Comparison of ENCODE assay signal across 10 mouse cellular contexts in the genomic region with DNA sequence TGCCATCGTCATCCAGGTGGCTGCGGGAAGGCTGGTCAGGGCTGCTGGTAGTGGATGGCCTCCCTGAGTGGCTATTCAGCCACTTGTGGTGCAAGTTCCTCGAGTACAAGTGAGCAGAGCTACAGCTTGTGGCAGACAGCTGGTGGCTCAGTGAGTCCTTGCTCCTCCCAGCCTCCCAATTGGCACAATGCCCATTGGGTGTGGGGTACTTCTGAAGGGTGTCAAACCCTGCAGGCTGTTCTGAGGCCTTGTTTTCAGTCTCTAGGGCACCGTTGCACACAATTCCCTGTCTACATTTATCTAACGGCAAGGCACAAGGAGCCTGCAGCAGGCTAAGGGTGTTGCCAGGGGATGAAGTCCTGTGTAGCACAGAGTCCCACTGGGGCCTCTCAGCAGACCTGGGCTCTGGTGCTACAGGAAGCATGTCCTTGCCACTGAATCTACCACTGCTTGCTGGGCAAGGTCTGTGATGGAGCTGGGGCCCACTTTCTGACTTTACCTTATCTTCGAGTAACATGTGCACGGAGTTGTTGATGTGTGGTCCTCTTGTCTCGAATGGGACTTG. TPM values are rescaled to one million over a fixed set of nuclear protein-coding genes. Genes with fewer than 3 reads are reported as not detected.
DNase-seq lines count a peak whose midpoint lies in the region; ATAC-seq and TF ChIP-seq lines count a peak whose summit lies in the region.
"Had no signal": no experiment of that assay in that cellular context is flagged by ENCODE, and none has a peak within 500 bp of the region (broad histone marks: within the 10 kb centered on the region; RNA-seq: fewer than 3 reads in every experiment).

No protein-coding gene starts in this region.

- H3K36me3 ChIP-seq in forebrain, embryonic 12.5 days (replicated peaks): peaks cover 98% of the 10 kb centered on the region
- H3K36me3 ChIP-seq in forebrain, embryonic 10.5 days (replicated peaks): peaks cover 99% of the 10 kb centered on the region
- peaks cover 87% of the 10 kb centered on the region for H3K36me3 ChIP-seq in stomach, embryonic 14.5 days (ENCODE audit: control insufficient read depth, insufficient read depth, low read length)

- intact Hi-C loops in gastrocnemius, adult 2 months (cut with DNase I): no loop called here

- WGBS in forebrain, embryonic 12.5 days: 86% methylated on average over 8 of the region's 8 CpGs
- WGBS in forebrain, embryonic 10.5 days: 93% methylated on average over 8 of the region's 8 CpGs
- 79% methylated on average over 8 of the region's 8 CpGs for WGBS in stomach, embryonic 14.5 days

- H3K27me3 ChIP-seq in forebrain, embryonic 12.5 days: no peaks in the 10 kb centered on the region
- no peaks in the 10 kb centered on the region for H3K27me3 ChIP-seq in forebrain, embryonic 10.5 days (ENCODE audit: poor library complexity, severe bottlenecking)
- no peaks in the 10 kb centered on the region for H3K27me3 ChIP-seq in stomach, embryonic 14.5 days (ENCODE audit: control insufficient read depth, insufficient read depth, low read length)

- no peak overlapping the region for H3K4me3 ChIP-seq in forebrain, embryonic 12.5 days (replicated peaks)
- H3K4me3 ChIP-seq in forebrain, embryonic 10.5 days: no peak overlapping the region
- H3K4me3 ChIP-seq in stomach, embryonic 14.5 days (ENCODE audit: low read depth, low read length): no peak overlapping the region
- no peak overlapping the region for H3K4me3 ChIP-seq in gastrocnemius, adult 2 months

- H3K9ac ChIP-seq in forebrain, embryonic 12.5 days: no peak overlapping the region
- no peak overlapping the region for H3K9ac ChIP-seq in stomach, embryonic 14.5 days (replicated peaks; ENCODE audit: low read depth, low read length)

- ATAC-seq in forebrain, embryonic 12.5 days (ENCODE audit: low FRiP score): no peak
- ATAC-seq in stomach, embryonic 14.5 days (ENCODE audit: insufficient number of reproducible peaks, insufficient read depth, low FRiP score, low read depth): peak; percentile 61; the same call in 1 of the 2 replicates

- 0 out of 2 replicates have a peak overlapping the region, but pooled peaks have one; percentile 19 for H3K27ac ChIP-seq in forebrain, embryonic 12.5 days
- H3K27ac ChIP-seq in forebrain, embryonic 10.5 days: no peak overlapping the region
- H3K27ac ChIP-seq in stomach, embryonic 14.5 days (ENCODE audit: low read length): no peak overlapping the region
- no peak overlapping the region for H3K27ac ChIP-seq in gastrocnemius, adult 2 months

- no peaks in the 10 kb centered on the region for H3K9me3 ChIP-seq in forebrain, embryonic 12.5 days
- no peaks in the 10 kb centered on the region for H3K9me3 ChIP-seq in forebrain, embryonic 10.5 days
- no peaks in the 10 kb centered on the region for H3K9me3 ChIP-seq in stomach, embryonic 14.5 days (ENCODE audit: control insufficient read depth, low read depth, low read length)

- DNase-seq in forebrain, embryonic 10.5 days (ENCODE audit: extremely low spot score, low spot score): no peak
- peak; percentile 20 to 36 for DNase-seq in urinary bladder, postnatal 36 days (ENCODE audit: low spot score in 2 of 2)
- no peak for DNase-seq in urinary bladder, adult 2 months (ENCODE audit: low spot score)
- peak; percentile 82 for DNase-seq in liver
- DNase-seq in kidney, adult 18-20 months: no peak
- no peak for DNase-seq in gastrocnemius, adult 2 months

- no peak overlapping the region for H3K4me2 ChIP-seq in forebrain, embryonic 12.5 days
- H3K4me2 ChIP-seq in stomach, embryonic 14.5 days (replicated peaks; ENCODE audit: low read depth, low read length): no peak overlapping the region

- no peak for TF ChIP-seq CTCF in gastrocnemius, adult 2 months (IDR thresholded peaks at IDR 0.05)

- H3K4me1 ChIP-seq in forebrain, embryonic 12.5 days: 0 out of 2 replicates have a peak, but pooled peaks cover 3% of the 10 kb centered on the region
- H3K4me1 ChIP-seq in forebrain, embryonic 10.5 days: 0 out of 2 replicates have a peak, but pooled peaks cover 6% of the 10 kb centered on the region
- no peaks in the 10 kb centered on the region for H3K4me1 ChIP-seq in stomach, embryonic 14.5 days (ENCODE audit: control insufficient read depth, insufficient read depth, low read length)

RNA-seq across cellular contexts. Expression of gene Hormad2, which starts 46.6 kb away (rescaled TPM):
- not detected in 2 replicates for polyA plus RNA-seq in forebrain, embryonic 12.5 days (2016; fragmentation: Nextera tagmentation; extraction: Ambion mirVana)
- 0.33 TPM in 1 of 2 replicates, not detected in the other for polyA plus RNA-seq in forebrain, embryonic 10.5 days (2016; fragmentation: Nextera tagmentation; extraction: Ambion mirVana)
- polyA plus RNA-seq in urinary bladder, adult 2 months (2012; rRNA removed): 0.04 and 0.07 TPM in 2 replicates
- 0.17 and 0.20 TPM in 2 replicates for polyA plus RNA-seq in stomach, embryonic 14.5 days (2014; fragmentation: Nextera tagmentation; extraction: Ambion mirVana)
- not detected for total RNA-seq in gastrocnemius, adult 2 months (2021)
- total RNA-seq: left cerebral cortex, postnatal 10 days had no signal
- polyA plus RNA-seq: C2C12 had no signal

Comparison
In these comparisons a context has a peak if more than half of its experiments do, and no peak if none do; other contexts are left out.
1. DNase-seq: peak in urinary bladder, postnatal 36 days (2 of 2) and liver (single experiment); none in forebrain, embryonic 10.5 days (single experiment), urinary bladder, adult 2 months (single experiment), kidney, adult 18-20 months (single experiment) and gastrocnemius, adult 2 months (single experiment).